22 mouse cellular contexts compared by ENCODE assay signal in genomic region chr9:58361956-58362355, GRCm38 (mm10). TPM values are rescaled to one million over a fixed set of nuclear protein-coding genes. Genes with fewer than 3 reads are reported as not detected.
"Had no signal": no experiment of that assay in that cellular context is flagged by ENCODE, and none has a peak within 500 bp of the region (broad histone marks: within the 10 kb centered on the region; RNA-seq: fewer than 3 reads in every experiment).

No protein-coding gene starts in this region.

- H3K27me3 ChIP-seq: neural tube, embryonic 13.5 days; neural tube, embryonic 15.5 days; stomach, embryonic 15.5 days had no signal

- H3K36me3 ChIP-seq: neural tube, embryonic 13.5 days; neural tube, embryonic 15.5 days; stomach, embryonic 15.5 days had no signal

- H3K4me2 ChIP-seq: neural tube, embryonic 13.5 days; neural tube, embryonic 15.5 days; stomach, embryonic 15.5 days had no signal

- H3K4me3 ChIP-seq: neural tube, embryonic 13.5 days; neural tube, embryonic 15.5 days; stomach, embryonic 15.5 days had no signal

- DNase-seq: retina, postnatal 1 day; right cerebral cortex, adult 18-20 months; right cerebral cortex, postnatal 14 days; right cerebral cortex, postnatal 25 days; right cerebral cortex, postnatal 4 days; spleen, adult 18-20 months; thymus, adult 18-20 months; thymus, adult 2 months; thymus, postnatal 14 days; thymus, postnatal 25 days; thymus, postnatal 36 days; thymus, postnatal 4 days had no signal

RNA-seq across cellular contexts. Expression of gene Tbc1d21, which starts 8.3 kb away (rescaled TPM):
- polyA plus RNA-seq: neural tube, embryonic 13.5 days; neural tube, embryonic 14.5 days; neural tube, embryonic 15.5 days; small intestine, adult 2 months; spleen, adult 2 months; stomach, embryonic 14.5 days; stomach, embryonic 15.5 days; stomach, postnatal 0 days; thymus, adult 2 months; thymus, postnatal 0 days; urinary bladder, adult 2 months had no signal
